In genomic region chr7:57538565-57538964, GRCm38 (mm10) we compare ENCODE assay signal across 11 mouse cellular contexts. TPM values are rescaled to one million over a fixed set of nuclear protein-coding genes. Genes with fewer than 3 reads are reported as not detected.
DNase-seq lines count a peak whose midpoint lies in the region; ATAC-seq and TF ChIP-seq lines count a peak whose summit lies in the region.
"Had no signal": no experiment of that assay in that cellular context is flagged by ENCODE, and none has a peak within 500 bp of the region (broad histone marks: within the 10 kb centered on the region; RNA-seq: fewer than 3 reads in every experiment).

No protein-coding gene starts in this region.

- H3K27ac ChIP-seq in midbrain, embryonic 11.5 days (ENCODE audit: low read depth, low read length), result no peak overlapping the region
- H3K27ac ChIP-seq in midbrain, embryonic 15.5 days, result no peak overlapping the region
- no peak overlapping the region for H3K27ac ChIP-seq in forebrain, embryonic 10.5 days
- H3K27ac ChIP-seq in stomach, postnatal 0 days (replicated peaks), result no peak overlapping the region
- H3K27ac ChIP-seq: limb, embryonic 13.5 days had no signal

- no peaks in the 10 kb centered on the region for H3K27me3 ChIP-seq in midbrain, embryonic 11.5 days (ENCODE audit: control insufficient read depth, insufficient read depth, low read length)
- H3K27me3 ChIP-seq in midbrain, embryonic 15.5 days (replicated peaks), result no peaks in the 10 kb centered on the region
- H3K27me3 ChIP-seq in forebrain, embryonic 10.5 days (ENCODE audit: poor library complexity, severe bottlenecking), result no peaks in the 10 kb centered on the region
- no peaks in the 10 kb centered on the region for H3K27me3 ChIP-seq in stomach, postnatal 0 days (ENCODE audit: control insufficient read depth, insufficient read depth, low read length)
- H3K27me3 ChIP-seq: limb, embryonic 13.5 days had no signal

- H3K4me3 ChIP-seq in midbrain, embryonic 11.5 days (ENCODE audit: low read depth, low read length), result no peak overlapping the region
- no peak overlapping the region for H3K4me3 ChIP-seq in midbrain, embryonic 15.5 days
- H3K4me3 ChIP-seq in forebrain, embryonic 10.5 days, result no peak overlapping the region
- no peak overlapping the region for H3K4me3 ChIP-seq in stomach, postnatal 0 days (ENCODE audit: low read depth, low read length)
- H3K4me3 ChIP-seq: limb, embryonic 13.5 days had no signal

- H3K4me1 ChIP-seq in midbrain, embryonic 11.5 days (ENCODE audit: control insufficient read depth, insufficient read depth, low read length), result no peaks in the 10 kb centered on the region
- no peaks in the 10 kb centered on the region for H3K4me1 ChIP-seq in midbrain, embryonic 15.5 days
- H3K4me1 ChIP-seq in forebrain, embryonic 10.5 days, result no peaks in the 10 kb centered on the region
- no peaks in the 10 kb centered on the region for H3K4me1 ChIP-seq in stomach, postnatal 0 days (replicated peaks; ENCODE audit: control insufficient read depth, insufficient read depth)
- H3K4me1 ChIP-seq: limb, embryonic 13.5 days had no signal

- WGBS in midbrain, embryonic 11.5 days, result 23% methylated on average over 7 of the region's 7 CpGs
- WGBS in midbrain, embryonic 15.5 days, result 22% methylated on average over 7 of the region's 7 CpGs
- WGBS in forebrain, embryonic 10.5 days, result 19% methylated on average over 7 of the region's 7 CpGs
- WGBS in stomach, postnatal 0 days, result 21% methylated on average over 7 of the region's 7 CpGs

- H3K9ac ChIP-seq in midbrain, embryonic 11.5 days (ENCODE audit: low read length), result no peak overlapping the region
- no peak overlapping the region for H3K9ac ChIP-seq in midbrain, embryonic 15.5 days
- H3K9ac ChIP-seq in stomach, postnatal 0 days (ENCODE audit: low read length), result no peak overlapping the region
- H3K9ac ChIP-seq: limb, embryonic 13.5 days had no signal

- peak; percentile 63 for TF ChIP-seq CTCF in stomach, postnatal 0 days (IDR thresholded peaks at IDR 0.05; ENCODE audit: low read depth)

- peak; percentile 10 for DNase-seq in cerebellum, adult 9-10 months
- peak; percentile 86 for DNase-seq in midbrain, embryonic 11.5 days (ENCODE audit: low spot score, missing footprints)
- peak; percentile 17 for DNase-seq in forebrain, embryonic 10.5 days (ENCODE audit: extremely low spot score, low spot score)
- DNase-seq in stomach, postnatal 0 days (ENCODE audit: low spot score), result no peak
- DNase-seq in spleen, postnatal 36 days (ENCODE audit: low spot score in 2 of 2), result no peak
- no peak for DNase-seq in ovary, postnatal 14 days (ENCODE audit: low spot score)
- DNase-seq: gastrocnemius, postnatal 10 days had no signal

- no peak for TF ChIP-seq EP300 in stomach, postnatal 0 days (optimal IDR thresholded peaks at IDR 0.05)

- H3K36me3 ChIP-seq in midbrain, embryonic 11.5 days (ENCODE audit: control insufficient read depth, insufficient read depth, low read length), result no peaks in the 10 kb centered on the region
- H3K36me3 ChIP-seq in midbrain, embryonic 15.5 days (replicated peaks), result no peaks in the 10 kb centered on the region
- H3K36me3 ChIP-seq in forebrain, embryonic 10.5 days (replicated peaks), result no peaks in the 10 kb centered on the region
- H3K36me3 ChIP-seq in stomach, postnatal 0 days (ENCODE audit: control insufficient read depth, insufficient read depth, low read length), result no peaks in the 10 kb centered on the region
- H3K36me3 ChIP-seq: limb, embryonic 13.5 days had no signal

- no peaks in the 10 kb centered on the region for H3K9me3 ChIP-seq in midbrain, embryonic 11.5 days (ENCODE audit: control insufficient read depth, low read length)
- H3K9me3 ChIP-seq in midbrain, embryonic 15.5 days, result no peaks in the 10 kb centered on the region
- no peaks in the 10 kb centered on the region for H3K9me3 ChIP-seq in forebrain, embryonic 10.5 days
- no peaks in the 10 kb centered on the region for H3K9me3 ChIP-seq in stomach, postnatal 0 days (ENCODE audit: control insufficient read depth, low read length)
- H3K9me3 ChIP-seq: limb, embryonic 13.5 days had no signal

- no peak for ATAC-seq in cerebellum, adult (ENCODE audit: insufficient number of reproducible peaks, low FRiP score, low TSS enrichment)
- ATAC-seq in midbrain, embryonic 11.5 days (ENCODE audit: low FRiP score), result 0 out of 2 replicates have a peak, but pooled peaks have one; percentile 33
- ATAC-seq in midbrain, embryonic 15.5 days (replicated peaks), result no peak
- ATAC-seq in stomach, postnatal 0 days (ENCODE audit: low FRiP score, low TSS enrichment), result no peak

- H3K4me2 ChIP-seq in midbrain, embryonic 11.5 days, result no peak overlapping the region
- H3K4me2 ChIP-seq in midbrain, embryonic 15.5 days, result no peak overlapping the region
- no peak overlapping the region for H3K4me2 ChIP-seq in stomach, postnatal 0 days (replicated peaks; ENCODE audit: low read depth)
- H3K4me2 ChIP-seq: limb, embryonic 13.5 days had no signal

RNA-seq across cellular contexts. Expression of gene Gabra5, which starts 28.7 kb away (rescaled TPM):
- polyA plus RNA-seq in midbrain, embryonic 11.5 days (2014; fragmentation: Nextera tagmentation; extraction: Ambion mirVana), result 1.1 and 1.4 TPM in 2 replicates
- 35.5 and 37.8 TPM in 2 replicates for polyA plus RNA-seq in midbrain, embryonic 15.5 days (2015; fragmentation: Nextera tagmentation; extraction: Ambion mirVana)
- 0.16 and 0.36 TPM in 2 replicates for polyA plus RNA-seq in forebrain, embryonic 10.5 days (2016; fragmentation: Nextera tagmentation; extraction: Ambion mirVana)
- polyA plus RNA-seq in stomach, postnatal 0 days (2015; fragmentation: Nextera tagmentation; extraction: Ambion mirVana), result 0.06 and 0.07 TPM in 2 replicates
- polyA plus RNA-seq: spleen, adult 2 months had no signal

Comparison
In these comparisons a context has a peak if more than half of its experiments do, and no peak if none do; other contexts are left out.
1. RNA of gene Gabra5, which starts 28.7 kb away (polyA plus RNA-seq): 35.5 to 37.8 TPM in midbrain, embryonic 15.5 days; 1.1 to 1.4 TPM in midbrain, embryonic 11.5 days, 0.16 to 0.36 TPM in forebrain, embryonic 10.5 days and 0.06 to 0.07 TPM in stomach, postnatal 0 days; every median in the first group is over 10 times any median in the second.
2. DNase-seq: peak in cerebellum, adult 9-10 months (single experiment), midbrain, embryonic 11.5 days (single experiment) and forebrain, embryonic 10.5 days (single experiment); none in stomach, postnatal 0 days (single experiment), spleen, postnatal 36 days (0 of 2) and ovary, postnatal 14 days (single experiment).